Mouse (Mus musculus) 3T3-L1 (cell line): ENCODE results near the gene Snx25.
"Not testable (repeated sequence)": the region's sequence is repeated elsewhere in the genome, so short reads cannot be mapped to it uniquely, and the experiment has no call there.

ENCODE experiments used
- DNase-seq: peaks from one replicate; pipeline ENCODE4 v3.0.0-alpha.2; 2015; ENCODE audit warnings: low read depth, low spot score

Snx25 gene

GRCm38 (mm10) chr8:46137843-46138596 lies 13.9 kb downstream of the Snx25 start:
- no peak for DNase-seq

GRCm38 (mm10) chr8:46137336-46137735 lies 14.6 kb downstream of the Snx25 start:
- DNase-seq, result no peak

- DNase-seq, result not testable (repeated sequence)
Observed at GRCm38 (mm10) chr8:46135546-46135945, 16.4 kb downstream of the Snx25 start.

DNA sequence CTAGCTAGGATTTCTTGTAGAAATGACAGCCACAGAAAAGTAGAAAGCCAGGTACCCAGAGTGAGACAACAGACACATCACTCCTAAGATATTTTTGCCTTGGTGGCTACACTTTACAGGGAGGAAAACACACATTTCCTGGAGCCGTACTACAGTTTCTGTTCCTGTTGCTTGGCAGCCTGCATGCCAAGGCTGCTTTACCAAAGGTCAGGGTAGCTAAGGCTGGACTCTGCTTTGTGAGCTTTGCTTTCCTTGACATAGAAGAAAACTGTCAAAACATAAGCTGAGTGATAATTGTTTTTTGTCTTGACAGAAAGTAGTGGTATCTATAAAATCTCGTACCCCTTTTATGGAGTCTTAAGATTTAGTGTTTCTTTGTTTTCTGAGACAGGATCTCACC lies 21.5 kb downstream of the Snx25 start:
- DNase-seq, result no peak

GRCm38 (mm10) chr8:46122498-46122897 lies 29.5 kb downstream of the Snx25 start:
- no peak for DNase-seq

DNA sequence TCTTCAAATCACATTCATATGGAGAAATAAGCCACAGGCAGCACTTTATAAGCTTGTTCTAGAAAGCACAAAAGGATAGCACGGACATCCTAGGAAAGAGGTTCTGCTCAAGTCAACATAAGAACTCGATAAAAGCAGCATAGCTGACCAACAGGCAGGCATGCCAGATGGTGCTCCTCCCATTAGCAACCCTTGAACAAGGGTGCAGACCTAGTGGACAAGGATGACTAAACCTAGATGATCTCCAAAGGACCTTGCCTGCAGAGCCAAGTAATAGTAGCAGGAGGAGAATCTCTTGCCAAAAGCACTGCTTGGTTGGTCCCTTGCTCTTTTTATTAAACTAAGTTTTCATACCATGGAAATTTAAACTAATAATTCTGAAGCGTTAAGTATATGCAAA lies 32.8 kb downstream of the Snx25 start:
- no peak for DNase-seq

DNA sequence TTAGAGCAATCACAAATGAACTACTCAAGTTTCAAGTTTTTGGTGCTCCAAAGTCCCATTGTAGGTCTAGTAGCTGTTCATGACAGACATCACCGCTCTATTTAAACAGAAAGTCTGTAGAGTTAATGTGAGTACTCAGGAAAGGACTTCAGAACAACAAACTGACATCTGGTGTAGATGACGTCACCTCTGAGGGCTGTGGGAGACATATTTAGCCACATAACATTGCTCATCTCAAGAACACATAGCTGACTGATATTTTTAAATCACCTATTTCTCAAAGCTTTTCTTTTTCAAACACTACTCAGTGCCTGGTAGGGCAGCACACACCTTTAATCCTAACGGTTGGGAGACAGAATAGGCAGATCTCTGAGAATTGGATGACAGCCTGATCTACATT lies 34.8 kb downstream of the Snx25 start:
- DNase-seq, result peak; percentile 39

DNA sequence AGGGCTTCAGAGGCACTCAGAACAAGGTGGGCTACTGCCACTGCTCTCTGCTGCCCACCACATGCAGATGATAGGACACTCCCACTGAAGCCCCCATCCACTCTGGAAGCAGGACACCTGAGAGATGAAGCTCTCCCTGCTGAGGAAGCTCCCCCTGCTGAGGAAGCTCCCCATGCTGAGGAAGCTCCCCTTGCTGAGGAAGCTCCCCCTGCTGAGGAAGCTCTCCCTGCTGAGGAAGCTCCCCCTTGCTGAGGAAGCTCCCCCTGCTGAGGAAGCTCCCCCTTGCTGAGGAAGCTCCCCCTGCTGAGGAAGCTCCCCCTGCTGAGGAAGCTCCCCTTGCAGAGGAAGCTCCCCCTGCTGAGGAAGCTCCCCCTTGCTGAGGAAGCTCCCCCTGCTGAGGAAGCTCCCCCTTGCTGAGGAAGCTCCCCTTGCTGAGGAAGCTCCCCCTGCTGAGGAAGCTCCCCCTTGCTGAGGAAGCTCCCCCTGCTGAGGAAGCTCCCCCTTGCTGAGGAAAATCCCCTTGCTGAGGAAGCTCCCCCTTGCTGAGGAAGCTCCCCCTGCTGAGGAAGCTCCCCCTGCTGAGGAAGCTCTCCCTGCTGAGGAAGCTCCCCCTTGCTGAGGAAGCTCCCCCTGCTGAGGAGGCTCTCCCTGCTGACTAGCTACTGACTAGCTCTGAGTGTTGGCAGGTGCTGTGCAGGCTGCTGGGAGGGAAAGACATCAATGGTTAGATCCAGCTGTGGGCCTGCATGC lies 38.4 kb downstream of the Snx25 start:
- not testable (repeated sequence) for DNase-seq

DNA sequence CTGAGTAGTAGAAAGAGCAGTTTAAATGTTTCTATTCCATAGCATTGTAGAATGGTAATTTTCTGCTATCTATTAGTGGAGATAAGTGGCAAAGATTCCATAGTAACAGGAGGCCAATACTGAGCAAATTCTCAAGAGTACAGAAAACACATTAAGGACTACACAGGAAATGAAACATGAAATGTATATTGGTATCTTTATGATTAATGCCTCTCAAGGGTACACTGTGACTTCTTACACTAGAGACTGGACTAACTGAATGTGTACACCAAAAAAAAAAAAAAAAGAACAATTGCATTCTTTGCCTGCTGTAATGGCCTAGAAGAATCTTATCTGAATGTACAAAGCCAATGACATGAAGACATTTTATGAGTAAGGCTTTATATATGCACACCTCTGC lies 44.3 kb downstream of the Snx25 start:
- no peak for DNase-seq

DNA sequence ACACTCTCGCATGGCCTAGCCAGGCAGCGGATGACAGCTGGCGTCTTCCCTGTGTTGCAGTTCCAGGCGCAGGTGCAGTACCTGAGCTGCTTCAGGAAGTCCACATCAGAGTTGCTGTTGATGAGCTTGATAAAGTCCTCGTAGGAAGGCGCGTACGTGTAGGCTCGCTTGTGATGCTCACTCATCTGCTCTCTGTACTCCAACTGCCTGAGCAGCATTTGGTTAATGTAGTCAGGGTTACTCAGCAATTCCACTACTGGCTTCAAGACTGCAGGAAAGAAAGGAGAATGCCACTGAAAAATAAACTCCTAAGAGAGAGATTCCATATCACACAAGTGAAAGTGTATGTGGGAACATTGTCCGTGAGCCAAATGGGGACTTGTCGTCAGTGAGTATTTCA lies 48.5 kb downstream of the Snx25 start:
- DNase-seq, result no peak

DNA sequence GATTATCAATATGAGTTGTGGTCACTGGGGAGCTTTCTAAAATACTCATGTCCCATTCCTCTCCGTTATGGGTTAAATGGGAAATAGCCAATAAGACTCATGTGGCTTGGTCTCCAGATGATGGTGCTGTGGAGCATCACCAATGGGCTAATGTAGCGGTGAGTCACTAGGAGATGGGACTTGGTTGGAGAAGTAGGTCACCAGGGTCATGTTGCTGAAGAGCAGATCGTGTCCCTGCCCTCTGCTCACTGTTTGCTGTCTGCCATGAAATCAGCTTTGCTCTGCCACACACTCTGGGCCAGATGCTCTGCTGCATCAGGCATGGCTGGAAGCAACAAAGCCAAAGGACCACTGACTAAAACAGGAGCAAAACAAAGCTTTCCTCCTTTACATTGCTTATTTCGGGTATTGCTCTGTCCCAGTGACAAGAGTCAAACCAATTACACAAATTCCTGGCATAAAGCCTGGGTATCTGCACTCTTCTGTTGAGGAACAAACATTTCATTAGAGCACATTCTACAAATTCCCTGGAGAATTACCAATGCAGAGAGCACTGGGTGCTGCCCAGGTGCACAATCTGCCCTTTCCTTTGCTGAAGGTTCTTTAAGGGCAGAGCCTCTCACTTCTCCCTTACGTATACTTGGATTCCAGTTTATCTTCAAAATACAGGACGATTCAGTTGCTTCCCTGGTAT lies 59.1 kb downstream of the Snx25 start:
- no peak for DNase-seq

DNA sequence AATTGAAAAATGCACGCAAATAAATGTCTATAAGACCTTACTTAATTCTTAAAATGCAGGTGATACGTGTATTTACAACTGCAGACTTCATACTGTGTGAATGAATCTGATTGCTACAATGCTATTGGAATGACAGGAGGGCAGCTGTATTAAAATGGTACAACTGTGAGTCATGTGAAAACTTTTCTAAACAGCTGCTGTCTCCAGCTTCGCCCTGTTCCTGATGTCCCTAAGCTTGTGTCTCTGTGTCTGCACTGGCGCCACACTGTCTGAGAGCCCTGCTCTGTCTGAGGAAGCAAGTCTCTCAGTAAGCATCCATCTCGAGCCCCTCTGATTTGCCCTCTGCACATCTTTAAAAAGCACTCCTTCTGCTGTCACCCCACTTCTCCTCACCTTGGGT lies 68.8 kb downstream of the Snx25 start:
- peak; percentile 21 for DNase-seq

GRCm38 (mm10) chr8:46081030-46081429 lies 70.9 kb downstream of the Snx25 start:
- no peak for DNase-seq

DNA sequence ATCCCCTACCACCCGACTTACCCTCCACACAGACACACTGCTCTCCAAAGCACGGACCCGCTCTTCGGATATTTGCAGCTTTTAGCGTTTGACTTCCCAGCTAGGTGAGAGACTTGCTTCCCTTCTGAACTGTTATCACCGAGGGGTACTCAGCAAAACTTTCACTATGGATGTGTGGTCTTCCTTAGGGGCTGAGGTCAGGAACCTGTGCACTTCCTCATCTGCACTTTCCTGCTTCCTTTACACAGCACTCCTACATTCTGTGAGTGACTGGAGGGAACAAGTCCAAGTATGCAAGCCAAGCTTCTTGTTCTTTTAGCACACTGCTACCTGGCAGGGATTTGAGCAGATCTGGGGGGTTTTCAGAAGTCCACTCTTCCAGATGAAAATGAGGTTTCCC lies 73.1 kb downstream of the Snx25 start:
- no peak for DNase-seq

DNA sequence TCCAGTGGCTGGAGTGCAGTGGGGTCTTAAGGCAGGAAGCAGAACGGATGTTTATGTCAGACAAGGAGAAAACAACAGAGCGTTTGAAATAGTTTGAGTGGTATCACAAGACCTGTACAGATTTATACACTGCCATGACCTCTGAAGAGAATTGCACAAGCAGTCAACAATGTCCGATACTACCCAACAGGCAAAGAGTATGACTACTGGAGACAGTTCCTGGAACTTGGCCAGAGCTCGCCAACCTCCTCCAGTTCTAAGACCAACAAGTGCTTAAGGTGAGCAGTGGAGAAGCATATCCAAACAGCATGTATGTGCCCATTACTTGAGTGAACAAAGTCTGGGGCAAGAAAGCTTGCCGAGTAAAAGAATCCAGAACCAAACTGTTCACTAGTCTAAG lies 76.7 kb downstream of the Snx25 start:
- no peak for DNase-seq

GRCm38 (mm10) chr8:46073540-46074140 lies 78.3 kb downstream of the Snx25 start:
- no peak for DNase-seq

GRCm38 (mm10) chr8:46072798-46073197 lies 79.2 kb downstream of the Snx25 start:
- DNase-seq, result no peak

- DNase-seq, result no peak
Observed at GRCm38 (mm10) chr8:46040260-46040659, 111.7 kb downstream of the Snx25 start.

GRCm38 (mm10) chr8:46039666-46040065 lies 112.3 kb downstream of the Snx25 start:
- DNase-seq, result no peak

GRCm38 (mm10) chr8:46036217-46036616 lies 115.7 kb downstream of the Snx25 start:
- no peak for DNase-seq

GRCm38 (mm10) chr8:46024392-46024791 lies 127.6 kb downstream of the Snx25 start:
- DNase-seq, result no peak

DNA sequence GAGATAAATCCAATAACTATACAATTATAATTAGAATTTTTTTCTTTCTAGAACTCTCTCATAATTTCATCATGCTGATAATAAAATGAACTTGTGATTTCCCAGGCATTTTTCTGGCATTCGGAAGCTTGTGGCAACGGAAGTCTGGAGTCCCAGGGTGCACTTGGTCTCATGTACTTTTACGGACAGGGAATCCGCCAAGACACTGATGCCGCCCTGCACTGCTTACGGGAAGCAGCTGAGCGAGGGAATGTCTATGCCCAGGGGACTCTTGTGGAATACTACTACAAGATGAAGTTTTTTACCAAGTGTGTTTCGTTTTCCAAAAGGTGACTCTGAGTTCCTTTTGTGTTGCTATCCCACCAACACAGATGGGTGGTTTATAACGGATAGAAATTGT lies 129.2 kb downstream of the Snx25 start:
- DNase-seq, result no peak
